Mouse (Mus musculus): ENCODE data around the gene Vmn2r88. TPM values are rescaled to one million over a fixed set of nuclear protein-coding genes. Genes with fewer than 3 reads are reported as not detected.

The Vmn2r88 gene
- not detected for polyA plus RNA-seq (2014; fragmentation: Illumina TruSeq; extraction: RNeasy Lipid Tissue Mini Kit (QIAGEN cat#74804))

GRCm38 (mm10) chr14:51410520-51410919, at the start of gene Vmn2r88:
Vmn2r88 (plus strand) TSS chr14:51410820.

GRCm38 (mm10) chr14:51361456-51361855, 49.2 kb upstream of the Vmn2r88 start, which contains the start of gene Gm7247:
Gm7247 (plus strand) TSS chr14:51361756.

GRCm38 (mm10) chr14:51451557-51451956, 40.9 kb downstream of the Vmn2r88 start, which contains the start of gene Vmn2r89:
Vmn2r89 (plus strand) TSS chr14:51451857.

Other genes with a start within 250 kb of the Vmn2r88 start
- not detected for gene Rnase2b, start 248.6 kb upstream of the Vmn2r88 start, polyA plus RNA-seq (2014; fragmentation: Illumina TruSeq; extraction: RNeasy Lipid Tissue Mini Kit (QIAGEN cat#74804))
- not detected for gene Ang2, start 211.7 kb upstream of the Vmn2r88 start, polyA plus RNA-seq (2014; fragmentation: Illumina TruSeq; extraction: RNeasy Lipid Tissue Mini Kit (QIAGEN cat#74804))
- gene Ear14, start 207.4 kb upstream of the Vmn2r88 start, polyA plus RNA-seq (2014; fragmentation: Illumina TruSeq; extraction: RNeasy Lipid Tissue Mini Kit (QIAGEN cat#74804)): not detected
- gene Rnase2a, start 154.7 kb upstream of the Vmn2r88 start, polyA plus RNA-seq (2014; fragmentation: Illumina TruSeq; extraction: RNeasy Lipid Tissue Mini Kit (QIAGEN cat#74804)): not detected
- gene Gm7247, start 49.1 kb upstream of the Vmn2r88 start, polyA plus RNA-seq (2014; fragmentation: Illumina TruSeq; extraction: RNeasy Lipid Tissue Mini Kit (QIAGEN cat#74804)): not detected
- gene Vmn2r89, start 41.0 kb downstream of the Vmn2r88 start, polyA plus RNA-seq (2014; fragmentation: Illumina TruSeq; extraction: RNeasy Lipid Tissue Mini Kit (QIAGEN cat#74804)): not detected
- gene Gm5622, start 142.0 kb downstream of the Vmn2r88 start, polyA plus RNA-seq (2014; fragmentation: Illumina TruSeq; extraction: RNeasy Lipid Tissue Mini Kit (QIAGEN cat#74804)): not detected
- gene Gm17175, start 163.2 kb downstream of the Vmn2r88 start, polyA plus RNA-seq (2014; fragmentation: Illumina TruSeq; extraction: RNeasy Lipid Tissue Mini Kit (QIAGEN cat#74804)): not detected
- not detected for gene Gm17174, start 181.3 kb downstream of the Vmn2r88 start, polyA plus RNA-seq (2014; fragmentation: Illumina TruSeq; extraction: RNeasy Lipid Tissue Mini Kit (QIAGEN cat#74804))
- not detected for gene Gm17078, start 200.5 kb downstream of the Vmn2r88 start, polyA plus RNA-seq (2014; fragmentation: Illumina TruSeq; extraction: RNeasy Lipid Tissue Mini Kit (QIAGEN cat#74804))
- not detected for gene Gm4181, start 224.8 kb downstream of the Vmn2r88 start, polyA plus RNA-seq (2014; fragmentation: Illumina TruSeq; extraction: RNeasy Lipid Tissue Mini Kit (QIAGEN cat#74804))

Measured in ovary, adult 10 weeks (tissue).